Mouse (Mus musculus) thymus, postnatal 10 days (tissue): Measurements from ENCODE around the gene Fgfr3.

Experiments
- DNase-seq, 2 experiments: peaks; one replicate each; pipeline ENCODE4 v3.0.0; 2021; ENCODE audit warnings: low spot score in 2 of 2

Fgfr3 gene

DNA sequence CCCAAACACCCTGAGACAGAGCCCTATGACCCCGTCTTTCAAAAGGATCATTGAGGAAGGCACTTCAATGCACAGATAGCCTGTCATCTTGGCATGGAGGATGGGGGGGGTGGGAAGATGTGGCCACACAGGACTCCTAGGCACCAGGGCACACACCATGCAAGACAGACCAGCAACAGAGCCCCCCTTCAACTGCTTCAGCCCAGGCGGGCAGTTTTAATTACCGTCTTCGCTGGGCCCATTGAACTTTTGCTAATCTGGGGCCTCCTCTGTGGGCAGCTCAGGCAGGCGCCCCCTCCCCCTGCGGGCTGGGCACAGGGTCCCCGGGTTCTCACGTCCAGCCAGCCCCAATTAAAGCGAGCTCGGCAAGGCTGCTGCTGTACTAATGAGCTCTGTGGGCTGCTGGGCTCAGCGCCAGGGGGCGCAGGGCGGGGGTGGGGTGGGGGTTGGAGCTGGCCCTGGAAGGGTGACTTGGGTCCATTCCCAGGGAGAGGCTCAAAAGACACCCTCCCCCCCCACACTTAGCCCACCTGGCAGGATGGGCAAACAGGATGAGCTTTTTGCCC is 23.4 kb upstream of the Fgfr3 start:
- no peak for DNase-seq

GRCm38 (mm10) chr5:33698669-33699068 is 22.8 kb upstream of the Fgfr3 start:
- DNase-seq, result no peak

DNA sequence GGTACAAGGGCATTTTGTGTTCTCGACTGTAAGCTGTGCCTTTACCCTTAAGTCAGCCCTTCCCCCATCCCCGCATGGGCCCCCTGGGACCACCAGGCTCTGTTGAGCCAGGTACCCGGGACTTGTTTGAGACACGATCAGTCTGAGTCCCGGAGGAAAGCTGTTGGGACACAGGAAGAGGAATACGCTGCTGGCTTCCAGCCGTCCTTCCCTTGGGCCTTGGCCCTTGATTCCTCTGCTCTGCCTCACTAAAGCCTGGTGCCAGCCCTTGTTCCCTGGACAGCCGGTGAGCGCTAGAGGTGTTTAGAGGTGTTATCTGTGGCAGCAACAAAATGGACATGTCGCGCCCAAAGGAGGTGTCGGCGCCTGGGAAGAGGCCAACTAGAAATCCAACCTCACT is 21.5 kb upstream of the Fgfr3 start:
- DNase-seq, result no peak

- DNase-seq, result no peak
Measured at GRCm38 (mm10) chr5:33701832-33702231, 19.6 kb upstream of the Fgfr3 start.

DNA sequence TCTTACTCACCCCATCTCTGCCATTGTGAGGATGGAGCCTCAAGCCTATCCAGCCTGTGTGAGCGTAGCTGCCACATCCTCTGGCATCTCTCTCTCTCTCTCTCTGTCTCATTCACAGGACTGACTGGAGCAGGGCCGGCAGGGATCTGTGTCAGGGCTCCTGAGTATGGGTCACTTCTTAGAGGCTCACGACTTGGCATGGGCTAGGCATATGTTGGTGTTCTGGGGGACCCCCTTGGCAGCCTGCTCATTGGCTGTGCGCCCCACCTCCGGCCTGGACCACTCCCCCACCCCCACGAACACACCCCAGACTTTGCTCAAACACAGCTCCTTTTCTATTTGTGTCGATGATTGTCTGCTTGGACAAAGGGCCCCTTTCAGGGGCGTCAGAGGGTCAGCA is 17.5 kb upstream of the Fgfr3 start:
- DNase-seq, result no peak

- no peak for DNase-seq
Measured at GRCm38 (mm10) chr5:33704945-33705611, 16.4 kb upstream of the Fgfr3 start.

DNA sequence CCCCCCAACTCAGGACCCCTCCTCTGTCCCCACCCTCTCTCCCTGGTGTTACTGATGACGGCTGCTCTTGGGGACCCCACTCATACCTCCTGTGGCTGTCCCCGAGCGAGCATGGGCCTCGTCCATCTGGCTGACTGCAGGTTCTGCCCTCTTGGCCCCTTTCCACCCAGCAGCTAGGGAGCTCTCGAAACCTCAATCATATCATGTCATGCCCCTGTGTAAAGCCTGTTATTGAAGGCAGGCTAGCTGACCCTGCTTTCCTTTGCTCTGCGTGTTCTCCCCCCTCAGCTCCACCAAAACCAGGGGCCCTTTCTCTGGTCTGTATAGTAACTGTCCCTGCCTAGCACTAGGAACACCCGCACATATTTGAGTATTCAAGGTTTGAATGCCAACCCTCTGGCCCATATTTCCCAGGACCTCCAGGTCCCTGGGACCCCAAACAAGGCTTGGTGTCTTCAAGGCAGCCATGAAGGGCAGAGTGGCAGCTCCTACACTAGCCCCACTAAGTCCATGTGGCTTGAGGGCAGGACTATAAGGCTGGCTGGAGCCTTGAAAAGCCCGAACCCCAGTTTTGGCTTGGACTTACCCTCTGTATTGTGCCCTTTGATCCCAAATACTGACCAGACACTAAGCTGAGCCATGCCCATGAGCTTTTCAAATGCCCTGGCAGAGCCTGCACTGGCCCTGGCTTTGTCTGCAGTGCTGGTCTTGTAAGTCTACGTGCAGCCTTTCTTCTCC is 15.7 kb upstream of the Fgfr3 start:
- no peak for DNase-seq

DNA sequence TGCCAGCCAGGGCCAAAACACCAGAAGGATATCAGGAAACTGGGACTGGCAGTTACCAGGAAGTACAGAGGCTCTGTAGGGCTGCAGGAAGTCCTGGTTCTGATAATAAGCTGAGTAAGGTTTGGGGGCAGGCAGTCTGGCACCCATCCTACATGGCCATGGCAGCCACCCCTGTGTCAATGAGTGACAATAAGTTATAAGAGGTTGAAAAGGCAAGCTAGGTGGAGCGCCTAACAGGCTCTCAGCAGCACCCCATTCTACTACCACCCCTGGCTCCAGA is 15.2 kb upstream of the Fgfr3 start:
- no peak for DNase-seq

DNA sequence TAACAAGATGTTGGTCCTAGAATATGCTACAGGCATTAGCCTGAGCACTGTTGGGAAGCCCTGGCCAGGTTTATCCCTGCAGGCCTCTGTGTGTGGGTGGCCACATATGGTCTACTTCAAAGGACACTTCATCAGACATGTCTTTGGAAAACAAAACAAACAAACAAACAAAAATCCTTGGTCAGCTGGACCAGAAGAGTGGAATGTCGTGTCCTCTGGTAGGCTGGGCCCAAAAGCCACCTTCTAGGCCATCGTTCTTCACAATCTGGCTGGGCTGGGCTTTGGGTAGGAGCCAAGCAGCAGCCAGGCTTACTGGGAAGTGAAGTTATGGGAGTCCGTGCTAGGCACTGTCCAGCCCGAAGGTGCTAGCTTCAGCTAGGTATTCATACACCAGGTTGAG is 14.3 kb upstream of the Fgfr3 start:
- DNase-seq, result no peak

GRCm38 (mm10) chr5:33709037-33709436 is 12.4 kb upstream of the Fgfr3 start:
- no peak for DNase-seq

DNA sequence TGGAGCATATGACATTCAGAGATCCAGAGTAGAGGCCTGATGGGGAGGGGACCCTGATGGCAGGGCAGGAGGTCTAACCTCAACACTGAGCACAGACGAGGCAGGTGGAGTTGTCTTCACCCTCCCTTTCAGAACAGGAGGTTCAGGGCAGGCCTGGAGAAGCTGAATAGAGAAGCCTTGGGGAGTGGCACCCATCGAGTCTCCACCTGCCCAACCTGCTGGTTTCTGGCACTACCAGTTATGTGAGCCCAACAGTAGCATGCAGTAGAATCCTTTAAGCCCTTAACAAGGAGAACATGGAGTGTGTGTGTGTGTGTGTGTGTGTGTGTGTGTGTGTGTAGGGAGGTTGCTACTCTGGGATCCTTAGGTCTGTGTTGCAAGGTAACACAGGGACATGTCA is 8.9 kb upstream of the Fgfr3 start:
- DNase-seq, result no peak

- DNase-seq, result no peak
Measured at GRCm38 (mm10) chr5:33715182-33715581, 6.3 kb upstream of the Fgfr3 start.

- no peak for DNase-seq
Measured at GRCm38 (mm10) chr5:33716467-33716866, 5.0 kb upstream of the Fgfr3 start.

DNA sequence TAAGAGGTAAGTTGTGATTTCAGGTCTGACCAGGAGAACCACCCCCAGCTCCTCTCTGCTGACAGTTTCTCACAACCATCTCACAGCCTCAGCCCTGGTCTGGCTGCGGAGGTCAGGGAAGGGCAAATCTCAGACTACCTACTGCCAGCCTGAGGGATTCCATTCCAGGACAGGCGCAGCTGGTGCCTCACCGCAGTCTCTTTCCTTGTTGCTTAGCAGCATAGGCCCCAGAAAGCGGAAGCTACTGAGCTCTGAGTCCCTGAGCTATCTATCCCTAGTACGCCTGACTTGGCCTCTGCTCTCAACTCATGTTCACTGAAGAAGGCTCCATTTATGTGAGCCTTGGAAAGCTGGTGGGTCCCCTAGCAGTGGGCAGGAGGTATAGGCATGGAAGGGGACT is 3.0 kb upstream of the Fgfr3 start:
- DNase-seq, result no peak

DNA sequence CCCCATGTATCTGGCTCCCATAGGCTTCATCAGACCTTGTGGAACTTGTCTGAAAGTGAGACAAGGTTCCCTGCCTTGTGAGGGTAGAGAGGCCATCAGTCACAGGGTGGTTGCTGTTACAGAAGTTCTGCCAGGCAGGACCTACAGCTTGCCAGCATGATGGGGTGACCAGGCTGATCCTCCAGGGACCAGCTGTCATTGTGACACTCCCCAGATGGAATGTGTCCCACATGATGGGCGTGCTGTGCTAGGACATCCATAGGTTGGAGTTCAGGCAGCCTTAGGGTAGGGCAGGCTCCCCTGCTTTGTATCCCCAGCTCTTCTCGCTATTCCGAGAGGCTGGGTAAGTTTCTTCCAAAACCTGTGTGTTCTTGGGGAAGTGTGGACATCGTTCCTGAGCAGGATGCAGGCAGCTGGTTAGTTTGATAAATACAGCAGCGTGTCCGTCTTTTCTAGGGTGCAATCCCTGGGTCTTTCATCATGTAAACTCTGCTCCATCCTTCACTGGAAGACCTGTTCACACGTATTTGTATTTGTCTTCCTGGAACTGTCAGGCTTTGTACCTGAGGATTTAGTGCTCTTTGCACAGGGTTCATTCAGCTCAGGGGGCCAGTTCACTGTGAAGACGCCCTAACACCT is 503 bp upstream of the Fgfr3 start:
- DNase-seq, result no peak

DNA sequence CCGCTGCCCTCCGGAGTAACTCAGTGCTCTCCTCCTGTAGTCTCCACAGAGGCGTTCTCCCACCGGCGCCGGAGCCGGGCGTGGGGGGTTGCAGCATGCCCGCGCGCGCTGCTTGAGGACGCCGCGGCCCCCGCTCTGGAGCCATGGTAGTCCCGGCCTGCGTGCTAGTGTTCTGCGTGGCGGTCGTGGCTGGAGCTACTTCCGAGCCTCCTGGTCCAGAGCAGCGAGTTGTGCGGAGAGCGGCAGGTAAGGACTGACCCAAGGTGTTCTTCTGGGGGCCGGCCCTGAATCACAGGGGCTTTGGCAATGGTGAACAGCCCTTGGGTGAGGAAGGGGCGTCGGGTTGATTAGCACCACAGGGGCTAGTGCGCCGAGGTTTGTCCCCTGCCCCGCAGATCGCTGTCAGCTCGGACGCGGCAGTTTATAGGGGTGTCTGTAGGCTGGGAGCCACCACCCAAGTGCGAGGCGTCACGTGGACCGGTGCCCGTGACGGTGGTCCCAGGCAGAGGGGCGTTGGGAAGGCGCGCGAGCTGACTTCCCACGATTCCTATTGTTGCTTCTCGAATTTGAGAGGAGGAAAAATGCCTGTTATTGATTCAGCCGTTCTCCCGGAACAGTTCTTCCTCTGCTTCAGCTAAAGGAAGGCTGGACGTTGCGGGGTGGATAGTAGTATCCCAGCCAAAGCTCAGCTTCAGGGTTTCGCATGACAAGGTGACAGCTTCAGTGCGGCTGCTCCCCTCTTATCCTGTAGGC is 968 bp downstream of the Fgfr3 start:
- DNase-seq, result peak in 1 of 2 experiments; percentile 6

DNA sequence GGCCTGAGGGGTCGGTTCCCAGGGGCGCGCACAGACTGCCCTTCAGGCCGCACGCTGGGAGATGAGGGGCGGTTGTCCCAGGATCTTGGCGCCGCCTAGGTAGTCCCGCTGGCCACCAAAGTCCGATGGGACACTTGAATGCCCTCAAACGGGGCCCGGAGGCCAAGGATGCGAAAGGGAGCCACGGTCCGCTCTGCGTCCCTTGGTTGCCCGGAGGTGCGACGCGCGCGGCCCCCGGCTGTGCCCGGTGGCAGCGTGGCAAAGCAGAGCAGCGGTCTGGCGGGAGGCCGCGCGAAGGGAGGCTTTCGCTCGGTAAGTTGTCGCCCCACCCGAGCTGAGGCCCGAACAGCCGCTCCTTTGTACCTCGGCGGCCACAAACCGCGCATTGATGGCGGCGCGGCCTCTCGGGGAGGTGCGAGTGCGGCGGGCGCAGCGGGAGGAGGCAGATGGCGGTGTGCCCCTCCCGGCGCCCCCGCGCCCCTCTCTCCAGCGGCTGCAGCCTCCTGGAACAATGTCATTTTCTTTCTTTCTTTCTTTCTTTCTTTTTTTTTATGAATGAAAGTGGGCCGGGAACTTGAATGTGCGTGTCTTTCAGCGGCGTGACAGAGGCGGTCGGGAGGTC is 1.7 kb downstream of the Fgfr3 start:
- no peak for DNase-seq

GRCm38 (mm10) chr5:33723641-33724465 is 2.4 kb downstream of the Fgfr3 start:
- no peak for DNase-seq

GRCm38 (mm10) chr5:33726081-33726647 is 4.7 kb downstream of the Fgfr3 start:
- no peak for DNase-seq

DNA sequence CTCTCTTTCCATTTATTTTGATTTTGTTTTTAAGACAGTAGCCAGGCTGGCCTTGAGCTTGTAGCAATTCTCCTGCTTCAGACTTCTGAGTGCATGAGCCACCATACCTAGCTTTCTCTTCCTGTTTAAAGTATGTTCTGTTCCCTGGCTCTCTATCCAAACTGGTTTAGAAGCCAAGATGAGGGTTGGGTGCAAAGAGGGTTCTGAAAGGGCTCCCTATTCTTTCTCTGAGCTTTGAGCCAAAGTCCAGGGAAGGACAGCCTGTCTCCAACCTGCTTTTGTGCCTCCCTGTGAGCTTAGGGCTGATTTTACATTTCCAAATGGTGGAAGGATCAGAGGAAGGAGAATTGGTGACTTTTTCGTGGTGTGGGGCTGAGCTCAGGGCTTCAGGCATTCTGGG is 5.4 kb downstream of the Fgfr3 start:
- DNase-seq, result no peak

DNA sequence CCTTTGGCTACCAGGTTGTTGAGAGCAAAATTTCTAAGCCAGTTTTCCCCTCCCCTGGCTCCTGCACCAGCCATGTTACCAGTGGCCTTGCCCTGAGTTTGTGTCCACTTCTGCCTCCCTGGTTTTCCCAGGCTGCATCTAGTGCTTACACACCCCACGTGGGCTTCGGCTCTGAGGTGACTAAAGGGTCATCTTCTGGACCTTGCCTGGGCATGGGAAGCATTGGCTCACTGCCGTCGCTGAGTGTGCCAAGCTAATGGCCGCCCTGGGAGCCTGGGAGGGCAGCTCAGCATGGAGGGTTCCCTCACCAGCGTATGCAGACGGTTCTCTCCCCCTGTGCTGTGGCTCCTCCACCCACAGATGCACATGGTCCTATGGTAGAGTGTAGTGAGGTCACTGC is 7.4 kb downstream of the Fgfr3 start:
- no peak for DNase-seq
